Mouse (Mus musculus) forebrain, postnatal 0 days (tissue): ENCODE data around the gene Klk10. TPM values are rescaled to one million over a fixed set of nuclear protein-coding genes. Genes with fewer than 3 reads are reported as not detected.

Experiments
- ATAC-seq: fragments of 200-750 bp; cut with Nextera tagmentation; 2 replicates; pipeline ENCODE4 v1.8.0; 2017; ENCODE audit warnings: mild to moderate bottlenecking, moderate library complexity
- DNase-seq: peaks from one replicate; pipeline ENCODE4 v3.0.0-alpha.2; 2015
- H3K27ac ChIP-seq: fragments of 300-500 bp; sonication (generic); 2 replicates; pipeline ENCODE4 v1.5.1; 2014; ENCODE audit warnings: low read depth, mild to moderate bottlenecking, antibody characterized with exemption, low read length, moderate library complexity, mixed read lengths
- H3K27me3 ChIP-seq: fragments of 300-500 bp; sonication (generic); 2 replicates; pipeline ENCODE4 v1.6.1; 2014; ENCODE audit warnings: mild to moderate bottlenecking, low read length, mixed read lengths; ENCODE audit not compliant: insufficient read depth
- H3K36me3 ChIP-seq: fragments of 300-500 bp; sonication (generic); 2 replicates; pipeline ENCODE4 v1.6.1; 2014; ENCODE audit warnings: mild to moderate bottlenecking, moderate library complexity; ENCODE audit not compliant: insufficient read depth
- H3K4me1 ChIP-seq: fragments of 300-500 bp; sonication (generic); 2 replicates; pipeline ENCODE4 v1.6.1; 2014; ENCODE audit warnings: antibody characterized with exemption; ENCODE audit not compliant: insufficient read depth
- H3K4me2 ChIP-seq: fragments of 300-500 bp; sonication (generic); 2 replicates; pipeline ENCODE4 v1.6.1; 2014; ENCODE audit warnings: low read depth, mild to moderate bottlenecking, moderate library complexity
- H3K4me3 ChIP-seq: fragments of 300-500 bp; sonication (generic); 2 replicates; pipeline ENCODE4 v1.5.1; 2014; ENCODE audit warnings: low read depth, low read length, mixed read lengths
- H3K9ac ChIP-seq: fragments of 300-500 bp; sonication (generic); 2 replicates; pipeline ENCODE4 v1.6.1; 2014; ENCODE audit warnings: mild to moderate bottlenecking
- H3K9me3 ChIP-seq: fragments of 300-500 bp; sonication (generic); 2 replicates; pipeline ENCODE4 v1.6.1; 2016; ENCODE audit warnings: low read length
- CTCF ChIP-seq: sonication (generic); IDR thresholded peaks from 2 replicates; pipeline ENCODE4 v1.5.1; 2016; ENCODE audit warnings: antibody characterized with exemption, control low read depth, low read depth
- WGBS: fragments of 180-500 bp; shearing (Covaris S2); extraction: QIAGEN DNeasy Blood & Tissue Kit; methylation state at CpG from one replicate; pipeline ENCODE4 v1.1.7; 2014; 5-methylcytosine and 5-hydroxymethylcytosine counted together
- polyA plus RNA-seq: library from polyadenylated mRNA; unstranded; fragments of >200 nt; fragmentation: Nextera tagmentation; extraction: Ambion mirVana; gene quantifications from 2 replicates; pipeline ENCODE4 v1.2.1, GENCODE M21; 2015
- total RNA-seq: library from RNA; depleted of rRNA; stranded (reverse); fragments of >200 nt; gene quantifications from 2 replicates; pipeline ENCODE4 v1.2.3, GENCODE M21; 2014; rRNA removed

Gene Klk10
- total and polyA plus RNA-seq, 2 experiments from 2014 or later = 0.18 TPM; not detected in 1

- 90% methylated on average over 7 of the region's 7 CpGs for WGBS
- Histone ChIP-seq H3K9me3 (no peaks in the 10 kb centered on the region), H3K4me2 (no peak overlapping the region), H3K4me1 (no peaks in the 10 kb centered on the region), H3K4me3 (no peak overlapping the region), H3K27me3 (no peaks in the 10 kb centered on the region), H3K36me3 (no peaks in the 10 kb centered on the region), H3K9ac (no peak overlapping the region), H3K27ac (no peak overlapping the region)
- no peak for DNase-seq
- ATAC-seq = no peak
- no peak for TF ChIP-seq CTCF
Observed at GRCm38 (mm10) chr7:43821581-43821980, 40.7 kb downstream of the Klk10 start.

GRCm38 (mm10) chr7:43824199-43824598 is 43.4 kb downstream of the Klk10 start, which contains the start of gene Klk6:
Gene Klk6 (plus strand): TSS chr7:43824499.
- no peaks in the 10 kb centered on the region for H3K9me3 ChIP-seq
- H3K27ac ChIP-seq = no peak within 1 kb of the TSS
- no peak within 1 kb of the TSS for H3K9ac ChIP-seq
- H3K4me3 ChIP-seq = no peak within 1 kb of the TSS
- TF ChIP-seq CTCF = no peak
- DNase-seq (no peak), ATAC-seq (no peak)
- no peaks in the 10 kb centered on the region for H3K36me3 ChIP-seq
- H3K4me1 ChIP-seq = no peaks in the 10 kb centered on the region
- 79% methylated on average over 10 of the region's 10 CpGs for WGBS
- no peak within 1 kb of the TSS for H3K4me2 ChIP-seq
- H3K27me3 ChIP-seq = no peaks in the 10 kb centered on the region

- TF ChIP-seq CTCF = no peak
- WGBS = 92% methylated on average over 5 of the region's 5 CpGs
- ATAC-seq (no peak), DNase-seq (no peak)
- Histone ChIP-seq H3K36me3 (no peaks in the 10 kb centered on the region), H3K4me1 (no peaks in the 10 kb centered on the region), H3K27me3 (no peaks in the 10 kb centered on the region), H3K9ac (no peak overlapping the region), H3K4me2 (no peak overlapping the region), H3K4me3 (no peak overlapping the region), H3K9me3 (no peaks in the 10 kb centered on the region), H3K27ac (no peak overlapping the region)
Observed at GRCm38 (mm10) chr7:43826056-43826455, 45.2 kb downstream of the Klk10 start.

- H3K9me3 ChIP-seq = no peaks in the 10 kb centered on the region
- H3K27ac ChIP-seq = no peak overlapping the region
- no peak overlapping the region for H3K9ac ChIP-seq
- ATAC-seq = no peak
- H3K36me3 ChIP-seq = no peaks in the 10 kb centered on the region
- H3K4me3 ChIP-seq = no peak overlapping the region
- 82% methylated on average over 4 of the region's 4 CpGs for WGBS
- no peak for DNase-seq
- no peak overlapping the region for H3K4me2 ChIP-seq
- TF ChIP-seq CTCF = no peak
- no peaks in the 10 kb centered on the region for H3K4me1 ChIP-seq
- no peaks in the 10 kb centered on the region for H3K27me3 ChIP-seq
Observed at GRCm38 (mm10) chr7:43827706-43828105, 46.9 kb downstream of the Klk10 start.

- no peak overlapping the region for H3K4me2 ChIP-seq
- no peaks in the 10 kb centered on the region for H3K4me1 ChIP-seq
- no peaks in the 10 kb centered on the region for H3K27me3 ChIP-seq
- no peaks in the 10 kb centered on the region for H3K9me3 ChIP-seq
- H3K4me3 ChIP-seq = no peak overlapping the region
- ATAC-seq (no peak), DNase-seq (no peak)
- H3K36me3 ChIP-seq = no peaks in the 10 kb centered on the region
- WGBS = 91% methylated on average over 8 of the region's 8 CpGs
- H3K9ac ChIP-seq = no peak overlapping the region
- no peak overlapping the region for H3K27ac ChIP-seq
- no peak for TF ChIP-seq CTCF
Observed at GRCm38 (mm10) chr7:43829006-43829405, 48.2 kb downstream of the Klk10 start.

Other genes starting within 250 kb of the Klk10 start
- gene Cd33, start 236.6 kb upstream of the Klk10 start, total RNA-seq = 0.77 and 1.0 TPM in 2 replicates
- gene Cd33, start 236.6 kb upstream of the Klk10 start, polyA plus RNA-seq = 1.2 and 1.7 TPM in 2 replicates
- gene Zfp658, start 218.8 kb upstream of the Klk10 start, total RNA-seq = 12.4 and 12.6 TPM in 2 replicates
- gene Zfp658, start 218.8 kb upstream of the Klk10 start, polyA plus RNA-seq = 1.6 and 3.1 TPM in 2 replicates
- 20.2 and 22.5 TPM in 2 replicates for gene Zfp719, start 201.4 kb upstream of the Klk10 start, total RNA-seq
- 3.2 and 5.8 TPM in 2 replicates for gene Zfp719, start 201.4 kb upstream of the Klk10 start, polyA plus RNA-seq
- 0.33 and 0.85 TPM in 2 replicates for gene Zfp819, start 173.9 kb upstream of the Klk10 start, total RNA-seq
- gene Zfp819, start 173.9 kb upstream of the Klk10 start, polyA plus RNA-seq = 0.23 TPM in 2 replicates
- gene Ceacam18, start 146.3 kb upstream of the Klk10 start, total RNA-seq = 0.15 TPM in 1 of 2 replicates, not detected in the other
- gene Ceacam18, start 146.3 kb upstream of the Klk10 start, polyA plus RNA-seq = not detected in 2 replicates
- gene Siglece, start 120.9 kb upstream of the Klk10 start, total RNA-seq = 1.2 TPM in 1 of 2 replicates, not detected in the other
- gene Siglece, start 120.9 kb upstream of the Klk10 start, polyA plus RNA-seq = 0.31 and 0.64 TPM in 2 replicates
- 36.9 and 40.3 TPM in 2 replicates for gene Ctu1, start 109.0 kb upstream of the Klk10 start, total RNA-seq
- gene Ctu1, start 109.0 kb upstream of the Klk10 start, polyA plus RNA-seq = 22.5 and 22.9 TPM in 2 replicates
- not detected in 2 replicates for gene Klk14, start 90.6 kb upstream of the Klk10 start, total RNA-seq
- gene Klk14, start 90.6 kb upstream of the Klk10 start, polyA plus RNA-seq = not detected in 2 replicates
- not detected in 2 replicates for gene Klk13, start 68.5 kb upstream of the Klk10 start, total RNA-seq
- 0.11 TPM in 1 of 2 replicates, not detected in the other for gene Klk13, start 68.5 kb upstream of the Klk10 start, polyA plus RNA-seq
- gene Klk12, start 12.1 kb upstream of the Klk10 start, total RNA-seq = not detected in 2 replicates
- not detected in 2 replicates for gene Klk12, start 12.1 kb upstream of the Klk10 start, polyA plus RNA-seq
- not detected in 2 replicates for gene Klk11, start 6.4 kb upstream of the Klk10 start, total RNA-seq
- gene Klk11, start 6.4 kb upstream of the Klk10 start, polyA plus RNA-seq = 0.15 TPM in 1 of 2 replicates, not detected in the other
- gene Klk9, start 10.9 kb downstream of the Klk10 start, total RNA-seq = not detected in 2 replicates
- gene Klk9, start 10.9 kb downstream of the Klk10 start, polyA plus RNA-seq = not detected in 2 replicates
- gene Klk8, start 16.5 kb downstream of the Klk10 start, total RNA-seq = 8.4 and 13.4 TPM in 2 replicates
- gene Klk8, start 16.5 kb downstream of the Klk10 start, polyA plus RNA-seq = 10.4 TPM in 2 replicates
- gene Klk7, start 30.3 kb downstream of the Klk10 start, total RNA-seq = not detected in 2 replicates
- 0.08 and 0.18 TPM in 2 replicates for gene Klk7, start 30.3 kb downstream of the Klk10 start, polyA plus RNA-seq
- gene Klk6, start 43.5 kb downstream of the Klk10 start, total RNA-seq = not detected in 2 replicates
- gene Klk6, start 43.5 kb downstream of the Klk10 start, polyA plus RNA-seq = not detected in 2 replicates
- not detected in 2 replicates for gene Klk5, start 60.9 kb downstream of the Klk10 start, total RNA-seq
- gene Klk5, start 60.9 kb downstream of the Klk10 start, polyA plus RNA-seq = not detected in 2 replicates
- 0.71 TPM in 1 of 2 replicates, not detected in the other for gene Klk4, start 100.1 kb downstream of the Klk10 start, total RNA-seq
- gene Klk4, start 100.1 kb downstream of the Klk10 start, polyA plus RNA-seq = 1.1 and 1.3 TPM in 2 replicates
- not detected in 2 replicates for gene Klk15, start 152.7 kb downstream of the Klk10 start, total RNA-seq
- not detected in 2 replicates for gene Klk15, start 152.7 kb downstream of the Klk10 start, polyA plus RNA-seq
- gene Klk1b8, start 169.6 kb downstream of the Klk10 start, total RNA-seq = not detected in 2 replicates
- not detected in 2 replicates for gene Klk1b8, start 169.6 kb downstream of the Klk10 start, polyA plus RNA-seq
- not detected in 2 replicates for gene Klk1b1, start 185.7 kb downstream of the Klk10 start, total RNA-seq
- gene Klk1b1, start 185.7 kb downstream of the Klk10 start, polyA plus RNA-seq = not detected in 2 replicates
- gene Klk1b9, start 195.0 kb downstream of the Klk10 start, total RNA-seq = not detected in 2 replicates
- gene Klk1b9, start 195.0 kb downstream of the Klk10 start, polyA plus RNA-seq = not detected in 2 replicates
- gene Klk1b11, start 214.8 kb downstream of the Klk10 start, total RNA-seq = not detected in 2 replicates
- not detected in 2 replicates for gene Klk1b11, start 214.8 kb downstream of the Klk10 start, polyA plus RNA-seq
- gene Klk1b26, start 231.1 kb downstream of the Klk10 start, total RNA-seq = not detected in 2 replicates
- gene Klk1b26, start 231.1 kb downstream of the Klk10 start, polyA plus RNA-seq = not detected in 2 replicates